Mouse (Mus musculus) megakaryocyte, embryonic 14.5 days (primary cell): ENCODE measurements around the gene Plxnd1.

Experiments
- FLI1 ChIP-seq: IDR thresholded peaks from 2 replicates; pipeline ENCODE4 v1.6.1; 2012; ENCODE audit warnings: low read length, inconsistent platforms, mixed read lengths
- GATA1 ChIP-seq: IDR thresholded peaks from 3 replicates; pipeline ENCODE4 v1.6.1; 2012; ENCODE audit warnings: mixed read lengths, low read length, inconsistent platforms, borderline replicate concordance

GRCm38 (mm10) chr6:115971273-115972060 lies 23.3 kb downstream of the Plxnd1 start:
- no peak for TF ChIP-seq GATA1
- no peak for TF ChIP-seq FLI1
